Mouse (Mus musculus) neutrophil, adult 59 days (primary cell): Measurements from ENCODE around the gene Foxa2. TPM values are rescaled to one million over a fixed set of nuclear protein-coding genes. Genes with fewer than 3 reads are reported as not detected.

Experiments
- total RNA-seq, 2 experiments: library from RNA; stranded (reverse); gene quantifications; 1 replicate in 1 of 2; 2 replicates in 1 of 2; pipeline ENCODE4 v1.2.4; 2023

Gene Foxa2
- not detected for total RNA-seq

GRCm38 (mm10) chr2:148046799-148047165 is at the start of gene Foxa2:
TSS of gene Foxa2 (minus strand) at chr2:148046969.

